Mouse (Mus musculus): ENCODE measurements around the gene Zbtb8os.

GRCm38 (mm10) chr4:129365224-129365623, 29.7 kb downstream of the Zbtb8os start:
- TF ChIP-seq CTCF (IDR thresholded peaks at IDR 0.05; ENCODE audit: low read depth) (no peak), EP300 (optimal IDR thresholded peaks at IDR 0.05) (no peak)

All from stomach, postnatal 0 days (tissue).